Mouse (Mus musculus): ENCODE data around the gene Sertad4. TPM values are rescaled to one million over a fixed set of nuclear protein-coding genes. Genes with fewer than 3 reads are reported as not detected.
A peak's percentile ranks its signal among the peaks of the same experiment; 100 is the strongest.

Sertad4 gene
- 8.5 and 18.5 TPM in 2 replicates for polyA plus RNA-seq (2015; fragmentation: Nextera tagmentation; extraction: Ambion mirVana)

DNA sequence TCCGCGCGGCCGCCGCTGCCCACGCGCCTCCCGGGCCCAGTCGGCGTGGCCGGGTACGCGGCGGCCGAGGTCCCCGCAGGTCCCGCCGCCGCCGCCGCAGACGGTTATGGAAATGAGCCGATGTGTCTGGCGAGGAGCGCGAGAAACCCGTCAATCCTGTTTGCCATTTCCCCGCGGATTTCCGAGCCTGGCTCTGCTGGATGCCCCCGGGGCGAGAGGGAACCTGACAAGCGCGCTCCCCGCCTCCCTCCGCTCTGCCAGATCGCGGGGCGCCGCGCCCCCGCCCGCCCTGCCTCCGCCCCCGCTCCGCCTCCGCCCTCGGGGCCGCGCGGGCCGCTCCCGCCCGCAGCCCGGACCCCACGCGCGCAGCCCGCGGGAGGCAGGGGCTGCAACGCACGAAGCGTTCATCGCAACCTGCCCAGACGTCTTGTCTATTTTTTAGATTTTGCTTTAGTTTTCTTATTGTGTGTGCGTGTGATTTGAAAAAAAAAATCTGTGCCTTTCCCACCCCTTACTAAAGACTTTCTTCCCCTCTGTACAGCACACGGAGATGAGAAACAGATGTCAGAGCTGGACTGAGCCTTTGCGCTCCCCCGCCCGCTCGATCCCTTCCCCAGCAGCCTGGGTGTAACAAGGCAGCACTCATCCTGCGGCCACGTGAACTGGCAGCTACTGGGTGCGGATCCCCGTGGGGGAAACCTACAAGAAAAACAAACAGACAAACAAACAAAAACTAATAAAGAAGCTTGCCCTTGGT lies at the start of gene Sertad4:
Gene Sertad4, minus strand, starts transcription at position 283 of the 757 bp plus-strand sequence.
- ATAC-seq, result peak; percentile 71
- Histone ChIP-seq H3K9ac (ENCODE audit: low read depth, low read length) (peak within 1 kb of the TSS; percentile 87), H3K4me2 (ENCODE audit: low read length) (peak within 1 kb of the TSS; percentile 82), H3K36me3 (ENCODE audit: control insufficient read depth, insufficient read depth, low read length) (no peaks in the 10 kb centered on the region), H3K27ac (ENCODE audit: low read depth, low read length) (peak within 1 kb of the TSS; percentile 91), H3K9me3 (ENCODE audit: control insufficient read depth, low read length) (no peaks in the 10 kb centered on the region), H3K4me3 (ENCODE audit: low read length) (peak within 1 kb of the TSS; percentile 86), H3K27me3 (replicated peaks; ENCODE audit: control insufficient read depth, insufficient read depth, low read length) (no peaks in the 10 kb centered on the region), H3K4me1 (ENCODE audit: control insufficient read depth, insufficient read depth, low read depth, low read length) (peaks cover 38% of the 10 kb centered on the region)
- under 1% methylated on average over 56 of the region's 75 CpGs for WGBS

DNA sequence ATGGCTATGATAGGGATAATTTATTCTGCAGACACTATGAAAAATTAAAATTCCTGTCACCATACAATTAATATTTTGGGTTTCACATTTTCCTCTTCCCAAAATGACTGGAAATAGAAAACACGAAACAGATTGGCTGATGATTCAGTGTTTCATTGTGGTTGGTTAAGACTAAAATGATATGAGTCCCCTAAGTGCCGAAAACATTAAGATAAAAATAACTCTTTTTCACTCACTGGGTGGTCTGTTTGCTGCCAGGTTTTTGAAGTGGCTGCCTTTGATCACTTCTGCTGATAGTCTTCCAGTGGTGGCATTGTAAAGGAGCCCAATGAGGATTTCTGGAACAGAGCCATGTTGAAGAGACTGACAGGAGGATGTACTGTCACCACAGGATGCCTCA lies 46.0 kb upstream of the Sertad4 start:
- ATAC-seq, result no peak
- H3K9me3 ChIP-seq (ENCODE audit: control insufficient read depth, low read length), result no peaks in the 10 kb centered on the region
- 64% methylated on average over 2 of the region's 2 CpGs for WGBS
- H3K9ac ChIP-seq (ENCODE audit: low read depth, low read length), result no peak overlapping the region
- H3K36me3 ChIP-seq (ENCODE audit: control insufficient read depth, insufficient read depth, low read length), result no peaks in the 10 kb centered on the region
- H3K27me3 ChIP-seq (replicated peaks; ENCODE audit: control insufficient read depth, insufficient read depth, low read length), result no peaks in the 10 kb centered on the region
- H3K27ac ChIP-seq (ENCODE audit: low read depth, low read length), result no peak overlapping the region
- no peak overlapping the region for H3K4me3 ChIP-seq (ENCODE audit: low read length)
- no peak overlapping the region for H3K4me2 ChIP-seq (ENCODE audit: low read length)
- no peaks in the 10 kb centered on the region for H3K4me1 ChIP-seq (ENCODE audit: control insufficient read depth, insufficient read depth, low read depth, low read length)

DNA sequence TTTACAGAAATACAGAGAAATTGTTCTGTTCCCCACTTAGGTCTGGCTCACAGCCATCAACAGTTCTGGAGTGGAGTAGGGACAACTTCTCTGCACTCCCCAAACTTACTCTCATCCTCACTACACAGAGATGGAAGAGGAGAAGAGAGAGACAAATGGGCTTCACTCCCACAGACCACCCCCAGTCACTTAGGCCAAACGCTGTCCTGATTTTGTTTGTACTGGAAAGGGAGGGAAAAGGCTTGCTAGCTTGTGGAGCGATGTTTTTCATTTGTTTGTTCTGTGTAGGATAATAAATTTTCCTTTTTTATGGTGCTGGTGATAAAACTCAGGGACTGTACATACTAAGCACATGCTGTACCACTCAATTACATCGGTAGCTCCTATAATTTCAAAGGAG lies 45.4 kb upstream of the Sertad4 start:
- Histone ChIP-seq H3K4me2 (ENCODE audit: low read length) (no peak overlapping the region), H3K27me3 (replicated peaks; ENCODE audit: control insufficient read depth, insufficient read depth, low read length) (no peaks in the 10 kb centered on the region), H3K36me3 (ENCODE audit: control insufficient read depth, insufficient read depth, low read length) (no peaks in the 10 kb centered on the region), H3K4me1 (ENCODE audit: control insufficient read depth, insufficient read depth, low read depth, low read length) (no peaks in the 10 kb centered on the region), H3K9ac (ENCODE audit: low read depth, low read length) (no peak overlapping the region), H3K27ac (ENCODE audit: low read depth, low read length) (no peak overlapping the region), H3K4me3 (ENCODE audit: low read length) (no peak overlapping the region), H3K9me3 (ENCODE audit: control insufficient read depth, low read length) (no peaks in the 10 kb centered on the region)
- WGBS, result 80% methylated on average over 3 of the region's 3 CpGs
- no peak for ATAC-seq

DNA sequence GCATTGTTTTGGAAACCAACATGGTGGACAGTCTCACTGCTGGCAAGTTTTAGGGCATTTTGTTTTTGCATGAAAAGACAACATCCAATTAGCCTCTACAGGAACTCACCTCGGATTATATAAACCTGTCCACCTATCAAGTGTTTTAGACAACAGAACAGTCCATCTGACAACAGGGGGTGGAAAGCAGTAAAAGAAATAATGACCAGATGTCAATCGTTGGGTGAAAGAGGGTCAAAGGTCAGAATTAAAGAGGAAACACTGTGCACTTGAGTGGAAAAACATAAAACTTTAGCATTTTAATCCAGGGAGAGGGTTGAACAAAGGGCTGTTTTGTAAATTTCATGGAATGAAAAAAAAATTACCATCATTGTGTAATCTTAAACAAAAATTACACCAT lies 43.2 kb upstream of the Sertad4 start:
- no peak overlapping the region for H3K27ac ChIP-seq (ENCODE audit: low read depth, low read length)
- no peaks in the 10 kb centered on the region for H3K27me3 ChIP-seq (replicated peaks; ENCODE audit: control insufficient read depth, insufficient read depth, low read length)
- no peak overlapping the region for H3K4me2 ChIP-seq (ENCODE audit: low read length)
- H3K9me3 ChIP-seq (ENCODE audit: control insufficient read depth, low read length), result no peaks in the 10 kb centered on the region
- 18% methylated on average over 2 of the region's 2 CpGs for WGBS
- H3K4me3 ChIP-seq (ENCODE audit: low read length), result no peak overlapping the region
- H3K4me1 ChIP-seq (ENCODE audit: control insufficient read depth, insufficient read depth, low read depth, low read length), result no peaks in the 10 kb centered on the region
- no peak overlapping the region for H3K9ac ChIP-seq (ENCODE audit: low read depth, low read length)
- no peak for ATAC-seq
- no peaks in the 10 kb centered on the region for H3K36me3 ChIP-seq (ENCODE audit: control insufficient read depth, insufficient read depth, low read length)

DNA sequence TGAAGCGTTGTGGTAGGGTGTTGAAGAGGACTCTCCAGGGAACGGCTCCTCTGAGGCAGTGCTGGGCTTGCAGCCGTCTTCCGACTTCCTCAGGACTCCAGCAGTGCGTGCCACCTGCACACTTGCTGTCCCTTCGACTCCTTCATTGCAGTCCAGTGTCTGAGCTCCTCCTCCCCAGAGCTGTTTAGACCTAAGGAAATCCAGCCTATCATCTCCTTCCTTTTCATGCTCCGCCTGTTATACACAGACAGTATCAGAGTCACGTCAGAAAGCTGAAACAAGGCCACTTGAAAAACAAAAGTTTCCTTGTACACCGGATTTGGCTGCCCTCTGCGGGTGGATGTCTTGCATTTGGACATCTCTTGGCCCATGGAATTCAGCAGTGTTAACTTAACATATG lies 41.7 kb upstream of the Sertad4 start:
- Histone ChIP-seq H3K9ac (ENCODE audit: low read depth, low read length) (no peak overlapping the region), H3K4me2 (ENCODE audit: low read length) (no peak overlapping the region), H3K36me3 (ENCODE audit: control insufficient read depth, insufficient read depth, low read length) (no peaks in the 10 kb centered on the region), H3K27me3 (replicated peaks; ENCODE audit: control insufficient read depth, insufficient read depth, low read length) (no peaks in the 10 kb centered on the region), H3K9me3 (ENCODE audit: control insufficient read depth, low read length) (no peaks in the 10 kb centered on the region), H3K27ac (ENCODE audit: low read depth, low read length) (no peak overlapping the region), H3K4me1 (ENCODE audit: control insufficient read depth, insufficient read depth, low read depth, low read length) (no peaks in the 10 kb centered on the region), H3K4me3 (ENCODE audit: low read length) (no peak overlapping the region)
- no peak for ATAC-seq
- 65% methylated on average over 10 of the region's 10 CpGs for WGBS

DNA sequence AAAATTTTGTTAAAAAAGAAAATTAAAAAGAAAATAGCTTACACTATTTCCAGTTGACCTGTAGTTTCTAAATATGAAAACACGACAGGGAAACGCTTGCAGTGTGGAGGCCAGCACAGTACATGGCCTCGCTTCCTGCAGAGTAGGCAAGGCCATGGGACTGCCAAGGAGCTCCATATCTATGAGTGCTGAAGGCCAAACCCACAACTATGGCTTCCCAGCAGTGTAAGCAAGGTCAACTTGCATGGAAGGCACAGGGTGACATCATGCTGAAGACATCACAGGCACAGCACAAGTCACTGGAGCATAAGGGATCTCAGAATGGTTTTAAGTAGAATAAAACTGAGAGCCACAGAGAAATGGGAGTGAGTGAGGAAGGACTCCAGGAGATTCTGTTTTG lies 40.5 kb upstream of the Sertad4 start:
- no peak for ATAC-seq
- no peaks in the 10 kb centered on the region for H3K36me3 ChIP-seq (ENCODE audit: control insufficient read depth, insufficient read depth, low read length)
- 96% methylated on average over 3 of the region's 3 CpGs for WGBS

DNA sequence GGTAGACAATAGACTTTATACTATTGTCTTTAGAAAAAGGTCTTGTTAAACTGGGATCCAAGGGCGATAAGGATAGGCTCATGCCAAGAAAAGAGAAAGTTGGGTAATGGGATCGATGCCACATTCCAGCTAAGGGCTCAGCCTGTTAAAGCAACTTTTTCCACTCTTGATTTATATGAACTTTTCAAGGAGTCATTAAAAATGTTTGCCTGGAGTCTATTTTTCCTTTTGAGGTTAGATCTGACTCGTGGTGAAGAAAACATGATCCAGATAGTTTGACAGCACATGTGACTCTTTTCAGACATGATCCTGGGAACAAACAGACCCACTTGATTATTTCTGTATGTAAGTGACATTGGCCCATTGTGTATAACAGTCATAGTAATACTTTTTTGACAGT lies 35.2 kb upstream of the Sertad4 start:
- H3K9me3 ChIP-seq (ENCODE audit: control insufficient read depth, low read length), result no peaks in the 10 kb centered on the region
- ATAC-seq, result no peak
- no peaks in the 10 kb centered on the region for H3K36me3 ChIP-seq (ENCODE audit: control insufficient read depth, insufficient read depth, low read length)
- H3K4me1 ChIP-seq (ENCODE audit: control insufficient read depth, insufficient read depth, low read depth, low read length), result no peaks in the 10 kb centered on the region
- H3K27me3 ChIP-seq (replicated peaks; ENCODE audit: control insufficient read depth, insufficient read depth, low read length), result no peaks in the 10 kb centered on the region
- H3K4me2 ChIP-seq (ENCODE audit: low read length), result no peak overlapping the region
- no peak overlapping the region for H3K9ac ChIP-seq (ENCODE audit: low read depth, low read length)
- no peak overlapping the region for H3K4me3 ChIP-seq (ENCODE audit: low read length)
- no peak overlapping the region for H3K27ac ChIP-seq (ENCODE audit: low read depth, low read length)
- 90% methylated on average over 3 of the region's 3 CpGs for WGBS

More for the DNA sequence above, 40.5 kb upstream of the Sertad4 start:
- Histone ChIP-seq H3K27me3 (replicated peaks; ENCODE audit: control insufficient read depth, insufficient read depth, low read length) (no peaks in the 10 kb centered on the region), H3K9me3 (ENCODE audit: control insufficient read depth, low read length) (no peaks in the 10 kb centered on the region), H3K9ac (ENCODE audit: low read depth, low read length) (no peak overlapping the region), H3K4me1 (ENCODE audit: control insufficient read depth, insufficient read depth, low read depth, low read length) (no peaks in the 10 kb centered on the region), H3K4me3 (ENCODE audit: low read length) (no peak overlapping the region), H3K4me2 (ENCODE audit: low read length) (no peak overlapping the region), H3K27ac (ENCODE audit: low read depth, low read length) (no peak overlapping the region)

DNA sequence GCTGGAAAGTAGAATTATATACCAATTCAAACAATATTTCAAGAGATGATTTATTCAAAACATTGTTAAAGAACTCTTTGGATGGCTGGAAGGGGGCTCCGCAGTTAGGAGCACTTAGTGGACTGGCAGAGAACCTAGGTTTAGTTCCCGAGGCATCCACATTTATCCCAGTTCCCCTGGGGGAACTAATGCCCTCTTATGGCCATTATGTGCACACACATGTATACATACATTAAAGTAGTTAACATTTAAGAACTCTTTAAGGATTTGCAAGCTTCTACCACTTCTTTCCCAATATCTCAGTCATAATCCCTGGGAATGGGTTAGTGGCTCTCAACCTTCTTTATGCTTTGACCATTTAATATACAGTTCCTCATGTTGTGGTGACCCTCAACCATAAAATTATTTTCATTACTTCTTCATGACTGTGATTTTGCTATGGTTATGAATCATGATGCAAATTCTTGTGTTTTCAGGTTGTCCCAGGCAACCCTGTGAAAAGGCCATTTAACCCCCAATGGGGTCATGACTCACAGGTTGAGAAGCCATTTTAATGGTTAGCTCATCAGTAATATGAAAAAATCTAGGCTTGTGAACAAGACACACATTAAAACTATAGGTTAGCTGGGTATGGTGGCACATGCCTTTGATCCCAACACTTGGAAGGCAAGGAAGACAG lies 27.2 kb upstream of the Sertad4 start:
- Histone ChIP-seq H3K9ac (ENCODE audit: low read depth, low read length) (no peak overlapping the region), H3K9me3 (ENCODE audit: control insufficient read depth, low read length) (no peaks in the 10 kb centered on the region), H3K4me1 (ENCODE audit: control insufficient read depth, insufficient read depth, low read depth, low read length) (no peaks in the 10 kb centered on the region), H3K4me2 (ENCODE audit: low read length) (no peak overlapping the region), H3K27me3 (replicated peaks; ENCODE audit: control insufficient read depth, insufficient read depth, low read length) (no peaks in the 10 kb centered on the region), H3K27ac (ENCODE audit: low read depth, low read length) (no peak overlapping the region), H3K4me3 (ENCODE audit: low read length) (no peak overlapping the region), H3K36me3 (ENCODE audit: control insufficient read depth, insufficient read depth, low read length) (no peaks in the 10 kb centered on the region)
- no peak for ATAC-seq
- WGBS, result 67% methylated on average over 2 of the region's 2 CpGs

DNA sequence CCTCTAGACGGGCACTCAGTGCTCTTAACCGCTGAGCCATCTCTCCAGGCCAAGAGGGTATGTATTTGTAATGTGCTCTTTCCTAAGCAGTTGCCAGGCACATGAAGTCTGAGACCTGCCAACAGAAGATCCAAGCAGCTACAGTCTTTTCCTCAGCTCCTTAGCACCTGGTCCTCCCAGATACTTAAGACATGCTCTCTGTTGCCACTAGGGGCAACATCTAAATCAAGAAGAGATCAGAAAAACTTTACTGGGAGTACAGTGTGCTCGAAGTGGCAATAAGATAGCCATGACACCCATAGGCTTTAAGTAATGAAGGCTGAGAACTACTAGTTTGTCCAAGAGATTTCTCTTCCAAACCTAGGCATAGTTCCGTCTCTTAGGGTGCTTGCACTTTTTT lies 24.6 kb upstream of the Sertad4 start:
- H3K27me3 ChIP-seq (replicated peaks; ENCODE audit: control insufficient read depth, insufficient read depth, low read length), result no peaks in the 10 kb centered on the region
- H3K27ac ChIP-seq (ENCODE audit: low read depth, low read length), result no peak overlapping the region
- H3K9ac ChIP-seq (ENCODE audit: low read depth, low read length), result no peak overlapping the region
- H3K9me3 ChIP-seq (ENCODE audit: control insufficient read depth, low read length), result no peaks in the 10 kb centered on the region
- no peaks in the 10 kb centered on the region for H3K36me3 ChIP-seq (ENCODE audit: control insufficient read depth, insufficient read depth, low read length)
- no peak overlapping the region for H3K4me2 ChIP-seq (ENCODE audit: low read length)
- ATAC-seq, result no peak
- no peaks in the 10 kb centered on the region for H3K4me1 ChIP-seq (ENCODE audit: control insufficient read depth, insufficient read depth, low read depth, low read length)
- H3K4me3 ChIP-seq (ENCODE audit: low read length), result no peak overlapping the region
- WGBS, result 83% methylated on average over 4 of the region's 4 CpGs
